Mouse (Mus musculus) heart, embryonic 14.5 days (tissue): ENCODE data around the gene Ptpn6. TPM values are rescaled to one million over a fixed set of nuclear protein-coding genes. Genes with fewer than 3 reads are reported as not detected.

ENCODE experiments used
- ATAC-seq: fragments of 200-750 bp; cut with Nextera tagmentation; 2 replicates; pipeline ENCODE4 v1.8.0; 2017; ENCODE audit warnings: low read depth, moderate TSS enrichment; ENCODE audit not compliant: insufficient number of reproducible peaks, insufficient read depth, low FRiP score
- H3K27ac ChIP-seq, 2 experiments: fragments of 200-500 bp in 1 of 2; fragments of 300-500 bp in 1 of 2; sonication (generic) in 1 of 2; replicated peaks in 1 of 2; 2 replicates each; pipeline ENCODE4 v1.5.1; 2012 to 2014; ENCODE audit warnings: low read depth in 2 of 2, low read length in 2 of 2, control low read depth in 1 of 2, mild to moderate bottlenecking in 1 of 2, mixed read lengths in 1 of 2; ENCODE audit not compliant: control insufficient read depth in 1 of 2, insufficient read depth in 1 of 2
- H3K27me3 ChIP-seq: fragments of 300-500 bp; sonication (generic); 2 replicates; pipeline ENCODE4 v1.6.1; 2014; ENCODE audit warnings: mild to moderate bottlenecking, low read length, control low read depth; ENCODE audit not compliant: control insufficient read depth, insufficient read depth
- H3K36me3 ChIP-seq: fragments of 300-500 bp; sonication (generic); 2 replicates; pipeline ENCODE4 v1.6.1; 2014; ENCODE audit warnings: mild to moderate bottlenecking, control low read depth, low read length, mixed read lengths; ENCODE audit not compliant: control insufficient read depth, insufficient read depth
- H3K4me1 ChIP-seq, 2 experiments: fragments of 200-500 bp in 1 of 2; fragments of 300-500 bp in 1 of 2; sonication (generic) in 1 of 2; 2 replicates each; pipeline ENCODE4 v1.6.1; 2012 to 2014; ENCODE audit warnings: low read length in 2 of 2, control low read depth in 1 of 2, mixed read lengths in 1 of 2; ENCODE audit not compliant: control insufficient read depth in 2 of 2, insufficient read depth in 2 of 2
- H3K4me2 ChIP-seq: fragments of 300-500 bp; sonication (generic); 2 replicates; pipeline ENCODE4 v1.6.1; 2014; ENCODE audit warnings: mild to moderate bottlenecking, low read length
- H3K4me3 ChIP-seq, 2 experiments: fragments of 200-500 bp in 1 of 2; fragments of 300-500 bp in 1 of 2; sonication (generic) in 1 of 2; 2 replicates each; pipeline ENCODE4 v1.5.1; 2012 to 2014; ENCODE audit warnings: low read length in 2 of 2, mild to moderate bottlenecking in 2 of 2, control low read depth in 1 of 2, low read depth in 1 of 2, moderate library complexity in 1 of 2; ENCODE audit not compliant: control insufficient read depth in 1 of 2, insufficient read depth in 1 of 2
- H3K9ac ChIP-seq: fragments of 300-500 bp; sonication (generic); 2 replicates; pipeline ENCODE4 v1.6.1; 2014; ENCODE audit warnings: mild to moderate bottlenecking, low read length
- H3K9me3 ChIP-seq: fragments of 300-500 bp; sonication (generic); 2 replicates; pipeline ENCODE4 v1.6.1; 2016; ENCODE audit warnings: low read length, control low read depth; ENCODE audit not compliant: control insufficient read depth
- WGBS: fragments of 180-500 bp; shearing (Covaris S2); extraction: QIAGEN DNeasy Blood & Tissue Kit; methylation state at CpG from one replicate; pipeline ENCODE4 v1.1.7; 2014; 5-methylcytosine and 5-hydroxymethylcytosine counted together
- polyA plus RNA-seq: library from polyadenylated mRNA; unstranded; fragments of >200 nt; fragmentation: Nextera tagmentation; extraction: Ambion mirVana; gene quantifications from 2 replicates; pipeline ENCODE4 v1.2.1, GENCODE M21; 2014

Ptpn6 gene
- polyA plus RNA-seq, 1 experiment from 2014 or later: 4.9 TPM

GRCm38 (mm10) chr6:124755306-124755705, 16.8 kb upstream of the Ptpn6 start:
- H3K9me3 ChIP-seq: no peaks in the 10 kb centered on the region
- H3K4me3 ChIP-seq: peak overlapping the region; percentile 86 to 94
- peaks cover 25 to 40% of the 10 kb centered on the region in 2 experiments for H3K4me1 ChIP-seq
- H3K9ac ChIP-seq: peak overlapping the region; percentile 94
- no peaks in the 10 kb centered on the region for H3K27me3 ChIP-seq
- H3K36me3 ChIP-seq: peaks cover 12% of the 10 kb centered on the region; the same call in 1 of the 2 replicates
- no peak for ATAC-seq
- WGBS: 6% methylated on average over 3 of the region's 3 CpGs
- peak overlapping the region; percentile 68 for H3K4me2 ChIP-seq
- peak overlapping the region; percentile 47 to 97; a peak in 3 of 4 replicates for H3K27ac ChIP-seq

DNA sequence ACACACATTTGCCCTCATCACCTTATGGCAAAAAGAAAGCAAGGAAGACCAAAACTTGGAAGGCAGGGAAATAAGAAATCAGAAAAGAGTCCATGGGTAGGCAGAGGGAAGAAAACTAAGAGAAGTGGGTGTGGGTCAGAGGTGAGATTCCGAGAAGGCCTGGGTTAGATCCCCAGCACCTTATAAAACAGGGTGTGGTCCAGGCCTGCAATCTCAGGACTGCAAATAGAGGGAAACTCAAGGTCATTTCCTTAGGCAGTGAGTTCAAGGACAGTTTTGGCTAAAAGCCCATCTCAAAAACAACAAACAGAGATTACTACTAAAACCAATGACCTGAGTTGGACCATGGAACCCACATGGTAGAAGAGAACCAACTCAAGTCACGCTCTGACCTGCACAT, 15.3 kb upstream of the Ptpn6 start:
- Histone ChIP-seq H3K4me3 (no peak overlapping the region), H3K27ac (no peak overlapping the region), H3K9me3 (no peaks in the 10 kb centered on the region), H3K9ac (no peak overlapping the region), H3K27me3 (no peaks in the 10 kb centered on the region), H3K36me3 (peaks cover 24% of the 10 kb centered on the region), H3K4me2 (no peak overlapping the region), H3K4me1 (peaks cover 22 to 37% of the 10 kb centered on the region in 2 experiments)
- no peak for ATAC-seq
- WGBS: 80% methylated on average over 2 of the region's 2 CpGs

- Histone ChIP-seq H3K9ac (no peak overlapping the region), H3K9me3 (no peaks in the 10 kb centered on the region), H3K27ac (no peak overlapping the region), H3K36me3 (peaks cover 45% of the 10 kb centered on the region), H3K27me3 (no peaks in the 10 kb centered on the region), H3K4me3 (no peak overlapping the region), H3K4me1 (peaks cover 12 to 28% of the 10 kb centered on the region in 2 experiments), H3K4me2 (no peak overlapping the region)
- 88% methylated on average over 8 of the region's 8 CpGs for WGBS
- ATAC-seq: no peak
These were observed 11.9 kb upstream of the Ptpn6 start for GRCm38 (mm10) chr6:124750405-124750804.

DNA sequence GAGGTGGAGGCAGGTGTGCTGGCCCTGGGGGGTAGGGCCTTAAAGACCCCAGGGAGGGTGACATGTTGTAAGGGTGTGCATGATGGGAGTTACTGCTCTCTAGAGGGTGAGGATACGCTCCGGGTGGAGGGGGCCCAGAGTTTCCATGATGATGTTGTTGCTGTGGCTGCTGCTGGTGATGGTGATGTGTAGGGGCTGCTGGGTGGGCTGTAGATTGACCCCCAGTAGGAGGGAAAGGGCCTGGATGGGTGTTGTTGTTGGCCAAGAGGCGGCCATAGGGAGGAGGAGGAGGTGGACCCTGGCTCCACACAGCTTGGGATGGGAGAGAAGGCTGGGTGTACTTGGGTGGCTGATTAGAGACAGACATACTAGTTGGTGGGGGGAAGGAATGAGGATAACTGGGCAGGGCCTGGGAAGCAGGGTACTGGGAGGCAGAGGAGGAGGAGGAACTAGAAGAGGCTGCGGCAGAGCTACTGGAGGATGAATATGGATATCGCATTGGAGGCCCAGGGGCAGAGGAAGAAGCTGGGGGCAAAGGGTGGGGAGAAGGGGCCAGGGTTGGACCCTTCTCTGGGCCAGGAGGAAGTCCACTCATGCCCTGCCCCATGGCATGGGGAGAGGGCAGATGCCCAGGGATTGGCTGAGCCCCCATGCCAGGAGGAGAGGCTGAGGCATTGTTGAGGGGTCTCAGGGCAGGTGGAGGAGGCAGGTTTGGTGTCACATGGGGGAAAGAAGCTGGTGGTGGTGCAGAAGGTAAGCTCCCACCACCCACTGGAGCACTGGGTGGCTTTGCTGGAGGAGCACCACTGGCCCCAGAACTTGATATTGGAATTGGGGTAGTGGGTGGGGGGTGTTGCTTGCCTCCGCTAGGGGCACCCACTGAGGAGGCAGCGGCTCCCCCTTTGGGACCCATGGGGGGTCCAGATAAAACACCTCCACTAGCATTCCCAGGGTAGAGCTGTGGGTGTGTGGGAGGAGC, 8.4 kb upstream of the Ptpn6 start:
- Histone ChIP-seq H3K9ac (peak overlapping the region; percentile 93), H3K4me1 (peaks cover 7 to 18% of the 10 kb centered on the region in 2 experiments; a peak in 3 of 4 replicates), H3K4me3 (peak overlapping the region in 1 of 2 experiments; percentile 58; a peak in 1 of 4 replicates), H3K27me3 (no peaks in the 10 kb centered on the region), H3K4me2 (peak overlapping the region; percentile 98), H3K9me3 (no peaks in the 10 kb centered on the region), H3K36me3 (peaks cover 70% of the 10 kb centered on the region), H3K27ac (no peak overlapping the region)
- WGBS: 87% methylated on average over 7 of the region's 7 CpGs
- ATAC-seq: no peak

GRCm38 (mm10) chr6:124746296-124746605, 7.7 kb upstream of the Ptpn6 start:
- H3K9me3 ChIP-seq: no peaks in the 10 kb centered on the region
- H3K4me1 ChIP-seq: peaks cover 9 to 22% of the 10 kb centered on the region in 2 experiments
- peaks cover 66% of the 10 kb centered on the region for H3K36me3 ChIP-seq
- H3K27me3 ChIP-seq: no peaks in the 10 kb centered on the region
- WGBS: 24% methylated on average over 8 of the region's 8 CpGs
- H3K4me2 ChIP-seq: peak overlapping the region; percentile 98
- peak overlapping the region; percentile 93 for H3K9ac ChIP-seq
- H3K4me3 ChIP-seq: peak overlapping the region; percentile 42 to 58
- no peak for ATAC-seq
- H3K27ac ChIP-seq: peak overlapping the region in 1 of 2 experiments; percentile 83; a peak in 2 of 4 replicates

GRCm38 (mm10) chr6:124745490-124746295, 7.2 kb upstream of the Ptpn6 start:
- under 1% methylated on average over 84 of the region's 85 CpGs for WGBS
- no peaks in the 10 kb centered on the region for H3K27me3 ChIP-seq
- H3K9me3 ChIP-seq: no peaks in the 10 kb centered on the region
- H3K4me3 ChIP-seq: peak overlapping the region; percentile 42 to 58
- H3K4me1 ChIP-seq: peaks cover 9 to 22% of the 10 kb centered on the region in 2 experiments
- peaks cover 63% of the 10 kb centered on the region for H3K36me3 ChIP-seq
- peak overlapping the region; percentile 52 to 83 for H3K27ac ChIP-seq
- H3K9ac ChIP-seq: peak overlapping the region; percentile 93
- peak overlapping the region; percentile 98 for H3K4me2 ChIP-seq
- ATAC-seq: peak; percentile 79

DNA sequence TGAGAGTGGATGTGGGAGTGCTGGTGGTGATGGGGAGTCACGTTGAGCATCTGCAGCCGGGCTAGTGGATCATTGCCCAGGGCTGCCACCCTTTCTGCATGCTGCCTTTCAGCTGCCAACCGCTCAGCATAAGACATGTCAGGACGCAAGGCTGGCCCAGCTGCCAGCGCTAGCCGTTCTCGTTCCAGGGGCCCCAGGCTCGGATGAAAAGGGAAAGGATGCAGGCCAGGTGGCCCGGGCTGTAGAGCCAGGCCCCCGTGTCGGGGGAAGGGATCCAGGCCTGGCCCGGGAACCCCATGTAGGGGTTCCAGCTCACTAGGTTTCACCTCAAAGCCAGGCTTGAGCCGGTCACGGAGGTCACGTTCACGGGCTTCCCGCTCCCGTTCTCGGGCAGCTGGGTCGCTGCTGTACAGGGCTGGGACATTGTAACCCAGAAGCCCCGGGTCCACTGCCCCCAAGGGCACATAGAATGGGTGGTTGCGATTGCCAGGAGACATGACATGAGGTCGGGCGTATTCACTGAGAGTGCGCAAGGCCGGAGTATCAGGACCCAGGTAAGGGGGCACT, 6.3 kb upstream of the Ptpn6 start:
- ATAC-seq: no peak
- peak overlapping the region; percentile 70 for H3K9ac ChIP-seq
- H3K36me3 ChIP-seq: peaks cover 60% of the 10 kb centered on the region
- peaks cover 11 to 25% of the 10 kb centered on the region in 2 experiments for H3K4me1 ChIP-seq
- H3K9me3 ChIP-seq: no peaks in the 10 kb centered on the region
- no peaks in the 10 kb centered on the region for H3K27me3 ChIP-seq
- peak overlapping the region; percentile 98 for H3K4me2 ChIP-seq
- H3K27ac ChIP-seq: peak overlapping the region; percentile 52 to 56; a peak in 2 of 4 replicates
- 71% methylated on average over 26 of the region's 26 CpGs for WGBS
- H3K4me3 ChIP-seq: peak overlapping the region; percentile 24 to 58
